Mouse (Mus musculus) MEL (cell line): ENCODE data around the gene Il5. TPM values are rescaled to one million over a fixed set of nuclear protein-coding genes. Genes with fewer than 3 reads are reported as not detected.
A peak's percentile ranks its signal among the peaks of the same experiment; 100 is the strongest.

Experiments used
- DNase-seq: peaks from one replicate; pipeline ENCODE4 v3.0.0; 2011; ENCODE audit warnings: low read depth, low spot score
- H3K27ac ChIP-seq: 2 replicates; pipeline ENCODE4 v1.5.1; 2012; ENCODE audit warnings: low read depth, mild to moderate bottlenecking, control low read depth, low read length, moderate library complexity; ENCODE audit not compliant: control insufficient read depth
- H3K27me3 ChIP-seq, 2 experiments: fragments of 150-350 bp in 1 of 2; sonication (generic) in 1 of 2; 2 replicates each; pipeline ENCODE4 v1.6.1; 2012; ENCODE audit warnings: low read length in 2 of 2, mild to moderate bottlenecking in 2 of 2, improper control_type of control experiment in 1 of 2, moderate library complexity in 1 of 2; ENCODE audit not compliant: insufficient read depth in 2 of 2, control insufficient read depth in 1 of 2
- H3K36me3 ChIP-seq, 2 experiments: 2 replicates each; pipeline ENCODE4 v1.6.1; 2012 to 2014; ENCODE audit warnings: low read length in 2 of 2, improper control_type of control experiment in 1 of 2, inconsistent platforms in 1 of 2, mild to moderate bottlenecking in 1 of 2; ENCODE audit not compliant: insufficient read depth in 2 of 2, control insufficient read depth in 1 of 2
- H3K4me1 ChIP-seq, 2 experiments: fragments of 150-350 bp in 1 of 2; sonication (generic) in 1 of 2; 2 replicates each; pipeline ENCODE4 v1.6.1; 2012; ENCODE audit warnings: low read length in 2 of 2, improper control_type of control experiment in 1 of 2, mild to moderate bottlenecking in 1 of 2; ENCODE audit not compliant: insufficient read depth in 2 of 2, control insufficient read depth in 1 of 2
- H3K4me3 ChIP-seq, 2 experiments: fragments of 150-350 bp in 1 of 2; sonication (generic) in 1 of 2; 2 replicates each; pipeline ENCODE4 v1.5.1; 2012; ENCODE audit warnings: low read depth in 2 of 2, low read length in 2 of 2, mild to moderate bottlenecking in 2 of 2, moderate library complexity in 2 of 2, control low read depth in 1 of 2, improper control_type of control experiment in 1 of 2; ENCODE audit not compliant: control insufficient read depth in 1 of 2, insufficient read depth in 1 of 2
- H3K79me2 ChIP-seq: 2 replicates; pipeline ENCODE4 v1.6.1; 2012; ENCODE audit warnings: mild to moderate bottlenecking, low read length, moderate library complexity; ENCODE audit not compliant: control insufficient read depth, poor library complexity, insufficient read depth
- H3K9ac ChIP-seq: 2 replicates; pipeline ENCODE4 v1.6.1; 2012; ENCODE audit warnings: low read depth, mild to moderate bottlenecking, control low read depth, low read length, moderate library complexity; ENCODE audit not compliant: control insufficient read depth, poor library complexity, severe bottlenecking
- H3K9me3 ChIP-seq: fragments of 150-350 bp; sonication (generic); replicated peaks from 2 replicates; pipeline ENCODE4 v1.6.1; 2012; ENCODE audit warnings: mild to moderate bottlenecking, low read length, improper control_type of control experiment, moderate library complexity; ENCODE audit not compliant: insufficient read depth
- CHD1 ChIP-seq: IDR thresholded peaks from 2 replicates; pipeline ENCODE4 v1.6.1; 2012; ENCODE audit warnings: low read depth, mild to moderate bottlenecking, inconsistent platforms, low read length, improper control_type of control experiment
- CHD2 ChIP-seq: IDR thresholded peaks from 2 replicates; pipeline ENCODE4 v1.6.1; 2011; ENCODE audit warnings: low read length, improper control_type of control experiment
- E2F4 ChIP-seq: IDR thresholded peaks from 2 replicates; pipeline ENCODE4 v1.6.1; 2011; ENCODE audit warnings: low read depth, low read length, improper control_type of control experiment, borderline replicate concordance
- EP300 ChIP-seq, 2 experiments: IDR thresholded peaks; 2 replicates each; pipeline ENCODE4 v1.6.1; 2011; ENCODE audit warnings: improper control_type of control experiment in 2 of 2, low read length in 2 of 2, low read depth in 1 of 2, mild to moderate bottlenecking in 1 of 2
- ETS1 ChIP-seq: IDR thresholded peaks from 2 replicates; pipeline ENCODE4 v1.6.1; 2012; ENCODE audit warnings: low read depth, mild to moderate bottlenecking, inconsistent platforms, low read length, improper control_type of control experiment, moderate library complexity
- GATA1 ChIP-seq: IDR thresholded peaks from 2 replicates; pipeline ENCODE4 v1.6.1; 2011; ENCODE audit warnings: low read depth, low read length, improper control_type of control experiment
- JUND ChIP-seq: IDR thresholded peaks from 2 replicates; pipeline ENCODE4 v1.6.1; 2011; ENCODE audit warnings: low read depth, mild to moderate bottlenecking, improper control_type of control experiment, low read length
- MAX ChIP-seq: IDR thresholded peaks from 2 replicates; pipeline ENCODE4 v1.6.1; 2011; ENCODE audit warnings: low read length, improper control_type of control experiment
- MAZ ChIP-seq: IDR thresholded peaks from 2 replicates; pipeline ENCODE4 v1.6.1; 2012; ENCODE audit warnings: low read depth, mild to moderate bottlenecking, inconsistent platforms, low read length, improper control_type of control experiment
- MEF2A ChIP-seq: IDR thresholded peaks from 2 replicates; pipeline ENCODE4 v1.6.1; 2014; ENCODE audit warnings: low read depth, mild to moderate bottlenecking, inconsistent platforms, low read length, improper control_type of control experiment; ENCODE audit not compliant: poor library complexity, insufficient replicate concordance, severe bottlenecking; ENCODE audit errors: extremely low read depth
- NRF1 ChIP-seq: IDR thresholded peaks from 2 replicates; pipeline ENCODE4 v1.6.1; 2014; ENCODE audit warnings: low read depth, mild to moderate bottlenecking, inconsistent platforms, low read length, improper control_type of control experiment, moderate library complexity; ENCODE audit not compliant: poor library complexity, insufficient read depth, severe bottlenecking
- POLR2A ChIP-seq, 2 experiments: IDR thresholded peaks; 2 replicates each; pipeline ENCODE4 v1.6.1; 2011 to 2012; ENCODE audit warnings: low read length in 2 of 2, mild to moderate bottlenecking in 2 of 2, control low read depth in 1 of 2, improper control_type of control experiment in 1 of 2, low read depth in 1 of 2, moderate library complexity in 1 of 2; ENCODE audit not compliant: control insufficient read depth in 1 of 2, insufficient read depth in 1 of 2, poor library complexity in 1 of 2
- POLR2AphosphoS2 ChIP-seq: IDR thresholded peaks from 2 replicates; pipeline ENCODE4 v1.6.1; 2011; ENCODE audit warnings: low read length, improper control_type of control experiment
- POLR2AphosphoS5 ChIP-seq: IDR thresholded peaks from 2 replicates; pipeline ENCODE4 v1.6.1; 2012; ENCODE audit warnings: low read depth, borderline replicate concordance, mild to moderate bottlenecking, inconsistent platforms, low read length, moderate library complexity, mixed read lengths
- RAD21 ChIP-seq: IDR thresholded peaks from 2 replicates; pipeline ENCODE4 v1.6.1; 2011; ENCODE audit warnings: mild to moderate bottlenecking, low read depth, low read length, improper control_type of control experiment
- TBP ChIP-seq: IDR thresholded peaks from 2 replicates; pipeline ENCODE4 v1.8.0; 2011; ENCODE audit warnings: low read depth, low read length, improper control_type of control experiment
- UBTF ChIP-seq: IDR thresholded peaks from 2 replicates; pipeline ENCODE4 v1.6.1; 2012; ENCODE audit warnings: low read depth, mild to moderate bottlenecking, inconsistent platforms, low read length, improper control_type of control experiment, moderate library complexity, borderline replicate concordance; ENCODE audit not compliant: insufficient read depth
- USF1 ChIP-seq: IDR thresholded peaks from 2 replicates; pipeline ENCODE4 v1.6.1; 2014; ENCODE audit warnings: low read depth, mild to moderate bottlenecking, inconsistent platforms, low read length, improper control_type of control experiment, moderate library complexity
- ZC3H11A ChIP-seq: IDR thresholded peaks from 2 replicates; pipeline ENCODE4 v1.6.1; 2012; ENCODE audit warnings: low read depth, mild to moderate bottlenecking, inconsistent platforms, low read length, improper control_type of control experiment
- ZNF384 ChIP-seq: IDR thresholded peaks from 2 replicates; pipeline ENCODE4 v1.6.1; 2012; ENCODE audit warnings: low read depth, mild to moderate bottlenecking, inconsistent platforms, low read length, improper control_type of control experiment
- polyA plus RNA-seq, 2 experiments: library from polyadenylated mRNA; stranded (reverse) in 1 of 2; unstranded in 1 of 2; fragments of >175 nt in 1 of 2; fragments of >200 nt in 1 of 2; gene quantifications; 2 replicates each; pipeline versions ENCODE4 v1.2.1 to v1.2.4; 2012; ENCODE audit warnings: low replicate concordance in 2 of 2, low read depth in 1 of 2; ENCODE audit not compliant: insufficient read length in 2 of 2, insufficient read depth in 1 of 2, missing spikeins in 1 of 2
- total RNA-seq: library from RNA; depleted of rRNA; stranded (reverse); fragments of 300-350 nt; gene quantifications from 2 replicates; pipeline ENCODE4 v1.2.3, GENCODE M21; 2012

The Il5 gene
- total and polyA plus RNA-seq, 3 experiments: not detected

GRCm38 (mm10) chr11:53734431-53734830 lies 13.8 kb downstream of the Il5 start (continued):
- no peak for TF ChIP-seq POLR2AphosphoS5
- TF ChIP-seq RAD21: peak; percentile 52
- TF ChIP-seq E2F4: no peak
- TF ChIP-seq NRF1: no peak
- no peak for TF ChIP-seq USF1
- no peak for TF ChIP-seq POLR2A (IDR thresholded peaks at IDR 0.05; ENCODE audit: control insufficient read depth in 1 of 2, insufficient read depth in 1 of 2, low read depth in 1 of 2, low read length in 2 of 2, poor library complexity in 1 of 2)
- TF ChIP-seq ZC3H11A: peak; percentile 41
- TF ChIP-seq ZNF384: no peak
- TF ChIP-seq CHD1: no peak
- TF ChIP-seq MAZ: no peak

GRCm38 (mm10) chr11:53734970-53735681 lies 14.5 kb downstream of the Il5 start:
- no peaks in the 10 kb centered on the region; the same call in 1 of the 2 replicates for H3K79me2 ChIP-seq
- peaks cover 0 to 40% of the 10 kb centered on the region in 2 experiments; a peak in 2 of 4 replicates for H3K36me3 ChIP-seq
- H3K4me1 ChIP-seq: peaks cover 6 to 38% of the 10 kb centered on the region in 2 experiments
- H3K4me3 ChIP-seq: peak overlapping the region; percentile 63 to 64
- DNase-seq: peak; percentile 89
- peak overlapping the region; percentile 73 for H3K9ac ChIP-seq
- TF ChIP-seq TBP: peak; percentile 83
- TF ChIP-seq POLR2AphosphoS2: no peak
- no peak for TF ChIP-seq EP300 (IDR thresholded peaks at IDR 0.05; ENCODE audit: low read depth in 1 of 2, low read length in 2 of 2)
- no peak for TF ChIP-seq UBTF
- no peak; the same call in 1 of the 2 replicates for TF ChIP-seq ETS1
- TF ChIP-seq GATA1: no peak
- TF ChIP-seq CHD2: peak; percentile 65
- peak in 1 of 2 experiments; percentile 66; a peak in 2 of 4 replicates for TF ChIP-seq POLR2A (IDR thresholded peaks at IDR 0.05; ENCODE audit: control insufficient read depth in 1 of 2, insufficient read depth in 1 of 2, low read depth in 1 of 2, low read length in 2 of 2, poor library complexity in 1 of 2)
- TF ChIP-seq JUND: 0 out of 2 replicates have a peak, but pooled peaks have one; percentile 47
- no peak for TF ChIP-seq MEF2A
- TF ChIP-seq MAX: 0 out of 2 replicates have a peak, but pooled peaks have one; percentile 11
- H3K27ac ChIP-seq: peak overlapping the region; percentile 59
- 0 out of 4 replicates have a peak, but pooled peaks cover 0 to 3% of the 10 kb centered on the region in 2 experiments for H3K27me3 ChIP-seq
- H3K9me3 ChIP-seq: no peaks in the 10 kb centered on the region
